Mouse (Mus musculus) neutrophil, adult 5-6 weeks (primary cell): ENCODE results near the gene Flot1. TPM values are rescaled to one million over a fixed set of nuclear protein-coding genes. Genes with fewer than 3 reads are reported as not detected.

Experiments
- ATAC-seq: fragments of 151-379, 151-347 bp; 2 replicates; pipeline ENCODE4 v1.8.0; 2017; ENCODE audit warnings: mild to moderate bottlenecking, moderate TSS enrichment; ENCODE audit not compliant: insufficient number of reproducible peaks, poor library complexity, low FRiP score, severe bottlenecking; ENCODE audit errors: extremely low read depth
- total RNA-seq: library from RNA; stranded (forward); fragments of 200-1000 nt; gene quantifications from 2 replicates; pipeline ENCODE4 v1.2.3, GENCODE M21; 2017

The Flot1 gene
- total RNA-seq, result 172 and 193 TPM in 2 replicates

DNA sequence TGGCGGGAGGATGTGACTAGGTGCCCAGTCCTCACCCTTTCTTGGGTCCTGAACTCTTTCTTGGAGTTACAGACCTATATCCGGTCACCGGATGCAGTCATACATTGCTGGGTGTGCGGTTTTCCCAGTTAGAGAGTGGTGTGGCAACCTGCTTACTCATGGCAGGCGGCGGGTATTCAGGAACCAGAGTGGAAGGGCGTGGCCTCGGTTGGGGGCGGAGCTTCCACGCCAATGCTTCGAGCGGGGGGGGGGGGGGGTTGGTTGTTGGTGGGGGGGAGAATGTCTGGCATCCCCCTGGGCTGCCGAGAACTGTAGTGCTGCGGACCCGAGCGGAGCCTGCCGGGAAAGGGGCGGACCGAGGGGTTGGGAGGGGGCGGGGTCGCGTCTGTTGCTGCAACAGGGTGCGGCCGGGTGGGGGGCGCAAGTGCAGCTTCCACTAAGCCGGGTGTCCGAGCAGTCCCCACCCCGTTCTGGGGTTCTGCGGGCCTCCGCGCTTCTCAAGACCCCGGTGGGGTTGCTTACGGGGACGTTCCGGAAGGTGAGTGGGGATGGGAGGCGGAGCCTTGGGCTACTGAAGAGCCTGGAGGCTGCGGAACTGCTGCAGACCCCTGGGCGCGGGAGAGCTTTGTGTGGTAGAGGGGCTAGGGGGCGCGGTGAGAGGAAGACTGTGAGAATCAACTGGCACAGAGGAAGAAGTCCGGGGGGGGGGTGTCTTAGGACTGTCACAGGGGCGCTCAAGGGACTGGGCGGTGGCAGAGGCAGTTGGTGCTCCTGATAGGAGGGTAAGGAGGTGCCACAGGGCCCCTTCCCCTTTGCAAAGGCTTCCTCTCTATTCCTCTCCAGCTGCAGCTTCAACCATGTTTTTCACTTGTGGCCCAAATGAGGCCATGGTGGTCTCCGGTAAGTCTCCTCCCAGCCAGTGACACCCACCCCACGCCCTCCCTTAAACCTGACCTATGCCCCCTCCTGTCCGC lies at the start of gene Flot1:
Flot1 (plus strand) TSS at position 267 of the 974 bp plus-strand sequence.
- peak; percentile 82 for ATAC-seq

DNA sequence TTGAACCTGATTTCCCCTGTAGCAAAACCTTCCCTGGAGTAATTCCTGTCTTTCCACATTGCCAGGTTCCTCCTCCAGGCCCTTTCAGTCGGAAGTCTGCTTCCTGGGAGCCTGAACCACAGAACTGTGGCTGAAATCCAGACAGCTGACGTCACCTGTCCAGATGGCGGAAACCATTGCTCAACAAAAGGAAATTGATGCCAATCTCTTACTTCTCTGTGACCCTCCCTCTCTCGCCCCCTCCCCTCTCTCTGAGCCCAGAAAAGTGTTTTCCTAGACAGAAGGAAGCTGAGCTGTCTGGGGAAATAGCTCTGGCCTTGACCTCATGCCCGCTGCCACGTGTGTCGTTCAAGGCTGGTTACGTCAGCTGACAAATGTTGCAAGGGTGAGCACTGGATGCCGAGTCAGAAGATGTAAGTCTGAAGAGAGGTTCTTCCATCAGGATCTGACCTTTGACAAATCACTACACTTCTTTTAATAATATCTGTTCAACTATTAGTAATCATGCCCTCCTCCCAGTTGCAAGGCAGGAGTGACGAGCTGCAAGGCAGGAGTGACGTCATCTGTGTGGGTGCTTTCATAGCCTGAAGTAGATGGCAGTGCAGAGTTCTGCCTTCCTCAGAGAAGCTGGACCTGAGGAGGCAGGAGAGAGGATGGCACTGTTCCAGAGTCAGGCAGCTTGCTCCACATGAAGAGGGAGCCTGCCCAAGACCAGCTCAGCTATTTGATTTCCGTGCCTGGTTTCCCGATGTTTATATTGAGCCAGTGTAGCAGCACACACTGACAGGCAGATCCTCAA lies 46.0 kb upstream of the Flot1 start:
- ATAC-seq, result peak; percentile 80

DNA sequence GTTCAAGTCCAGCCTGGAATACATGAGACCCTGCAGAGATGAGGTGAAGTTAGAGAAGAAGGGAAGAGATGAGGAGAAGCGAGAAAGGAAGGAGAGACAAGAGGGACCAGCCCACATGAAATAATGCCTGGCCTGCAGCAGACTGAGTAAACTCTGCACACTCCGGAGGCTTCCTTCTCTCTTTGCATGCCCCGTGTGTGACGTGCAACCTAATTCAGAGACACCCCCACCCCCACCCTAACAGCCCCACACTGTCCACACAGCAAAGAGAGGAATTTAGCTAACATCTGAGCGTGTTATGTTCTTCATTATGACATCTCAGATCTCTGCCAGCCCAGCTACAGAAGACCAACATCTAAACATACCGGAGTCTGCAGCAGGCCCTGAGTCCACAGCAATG lies 44.1 kb upstream of the Flot1 start:
- no peak for ATAC-seq

DNA sequence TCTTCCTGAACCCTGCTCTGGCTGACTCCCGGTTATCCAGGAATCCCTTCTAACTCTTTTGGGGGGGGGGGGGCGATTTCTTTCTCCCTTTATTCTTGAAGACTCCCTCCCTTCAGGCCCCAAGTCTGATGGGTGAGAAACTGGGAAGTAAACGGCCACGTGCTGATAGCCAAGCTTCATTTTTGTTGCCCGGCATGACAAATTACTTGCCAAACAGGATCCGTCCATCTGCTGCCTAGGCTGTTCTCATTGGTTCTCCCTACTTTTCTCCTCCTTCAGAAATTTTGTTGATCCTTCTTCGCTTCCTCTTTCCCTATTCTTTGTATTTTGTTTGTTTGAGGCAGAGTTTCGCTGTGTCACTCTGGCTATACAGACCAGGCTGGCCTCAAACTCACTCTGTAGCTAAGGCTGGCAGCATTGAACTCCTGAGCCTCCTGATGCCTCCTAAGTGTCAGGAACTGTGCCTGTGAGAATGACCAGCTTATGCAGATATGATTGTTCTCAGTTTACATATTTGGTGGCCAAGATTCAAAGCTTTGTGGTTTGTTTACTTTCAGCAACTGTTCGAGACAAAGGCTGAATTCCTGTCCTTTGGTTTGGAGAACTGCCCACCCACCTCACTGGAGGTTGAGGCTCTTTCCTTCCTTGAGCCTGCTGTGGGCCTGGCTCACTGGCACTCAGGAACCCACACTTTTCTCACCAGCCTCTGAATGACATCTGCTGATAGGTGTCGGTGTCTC lies 43.4 kb upstream of the Flot1 start:
- ATAC-seq, result no peak

DNA sequence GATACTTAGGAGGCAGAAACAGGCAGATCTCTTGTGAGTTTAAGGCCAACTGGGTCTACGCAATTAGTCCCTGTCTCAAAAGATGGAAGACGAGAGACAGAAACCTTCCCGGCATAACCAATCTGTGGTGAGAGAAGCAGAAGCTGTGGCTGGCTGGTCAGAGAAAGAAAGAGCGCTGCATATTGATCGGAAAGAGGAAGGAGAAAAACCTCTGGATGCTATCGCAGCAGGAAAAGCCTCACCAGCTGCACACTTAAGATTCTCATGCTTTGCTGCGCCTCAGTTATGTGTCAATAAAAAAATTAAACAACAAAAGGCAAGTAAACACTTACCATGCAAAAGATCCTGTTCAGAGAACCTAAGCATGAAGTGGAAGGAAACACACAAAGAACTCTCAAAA lies 42.7 kb upstream of the Flot1 start:
- no peak for ATAC-seq

DNA sequence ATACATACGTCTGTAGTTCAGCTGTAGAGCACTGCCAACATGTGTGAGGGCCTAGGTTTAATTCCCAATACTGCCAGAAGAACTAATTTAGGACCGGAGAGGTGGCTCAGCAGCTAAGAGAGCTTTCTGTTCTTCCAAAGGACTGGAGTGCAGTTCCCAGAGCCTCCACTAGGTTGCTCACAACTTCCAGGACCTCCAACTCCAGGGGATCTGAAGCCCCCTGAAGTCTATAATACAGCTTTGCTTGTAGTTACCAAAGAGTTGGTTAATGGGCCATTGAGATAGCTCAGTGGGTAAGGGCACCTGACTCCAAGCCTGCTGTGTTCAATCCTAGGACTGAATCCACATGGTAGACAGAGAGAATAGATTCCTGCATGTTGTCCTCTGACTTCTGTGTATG lies 40.6 kb upstream of the Flot1 start:
- no peak for ATAC-seq

DNA sequence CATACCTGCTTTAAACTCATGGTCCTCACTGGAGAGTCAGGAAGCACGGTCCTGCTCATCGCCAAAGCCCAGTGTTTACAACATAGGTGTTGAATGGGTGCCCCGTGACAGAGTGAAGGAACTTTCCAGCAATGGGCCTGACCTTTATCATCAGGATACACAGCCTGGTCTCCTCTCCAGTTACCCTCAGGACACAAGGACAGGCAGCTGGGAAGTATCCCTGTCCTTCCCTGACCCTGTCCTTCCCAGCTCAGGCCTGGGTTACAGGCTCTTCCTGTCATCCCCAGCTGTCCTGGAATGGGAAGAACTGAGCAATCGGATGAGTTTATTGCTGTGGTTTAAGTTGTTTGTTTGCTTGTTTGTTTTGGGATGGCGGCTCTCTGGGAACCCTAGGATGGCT lies 40.1 kb upstream of the Flot1 start:
- no peak for ATAC-seq

DNA sequence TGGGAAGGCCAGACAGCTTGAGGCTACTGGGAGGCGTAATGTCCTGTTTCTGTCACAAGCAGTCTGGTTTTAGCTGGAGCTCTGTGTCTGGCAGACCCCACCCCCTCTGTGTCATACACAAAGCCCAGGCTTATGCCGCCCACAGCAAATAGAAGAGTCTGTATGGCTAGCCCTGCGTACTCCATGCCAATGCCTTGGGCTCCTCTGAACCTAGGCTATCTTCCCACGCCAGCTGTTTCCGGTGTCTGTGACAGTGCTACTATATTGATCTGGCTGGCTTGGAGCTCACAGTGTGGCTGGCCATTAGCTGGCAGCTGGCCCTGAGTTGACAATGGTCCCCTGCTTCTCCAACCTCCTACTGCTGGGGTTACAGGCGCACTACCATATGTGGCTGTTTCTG lies 39.1 kb upstream of the Flot1 start:
- ATAC-seq, result no peak

DNA sequence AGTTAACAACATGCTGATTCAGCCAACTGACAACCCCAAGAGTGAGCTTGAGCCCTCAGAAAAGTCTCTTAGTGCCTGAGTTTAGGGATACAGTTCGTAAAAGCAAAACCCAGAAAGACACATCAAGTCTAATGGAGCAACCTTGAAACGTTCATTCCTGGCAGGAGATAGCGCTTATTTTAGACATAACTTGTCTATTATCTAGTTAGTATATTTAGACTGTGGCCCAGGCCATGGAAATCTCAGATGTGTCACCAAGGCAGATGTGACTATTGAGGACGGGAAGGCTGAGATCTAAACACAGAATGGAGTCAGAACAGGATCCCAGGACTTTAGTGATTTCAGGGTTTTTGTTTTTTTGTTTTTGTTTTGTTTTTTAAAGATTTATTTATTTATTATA lies 37.9 kb upstream of the Flot1 start:
- ATAC-seq, result no peak

DNA sequence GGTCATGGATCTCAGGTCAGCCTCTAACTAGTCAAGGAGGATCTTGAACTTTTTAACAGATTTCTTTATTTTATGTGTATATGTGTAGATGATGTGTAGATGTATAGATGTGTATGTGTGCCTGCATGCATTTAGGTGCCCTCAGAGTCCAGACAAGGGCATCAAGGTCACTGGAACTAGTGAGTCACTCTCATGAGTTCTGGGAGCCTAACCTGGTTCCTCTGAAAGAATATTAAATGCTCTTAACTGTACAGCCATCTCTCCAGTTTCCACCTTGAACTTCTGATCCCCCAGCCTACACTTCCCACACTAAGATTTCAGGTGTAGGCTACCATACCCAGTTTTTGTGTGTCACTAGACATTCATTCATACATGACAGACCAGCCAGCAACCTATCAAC lies 35.5 kb upstream of the Flot1 start:
- no peak for ATAC-seq

DNA sequence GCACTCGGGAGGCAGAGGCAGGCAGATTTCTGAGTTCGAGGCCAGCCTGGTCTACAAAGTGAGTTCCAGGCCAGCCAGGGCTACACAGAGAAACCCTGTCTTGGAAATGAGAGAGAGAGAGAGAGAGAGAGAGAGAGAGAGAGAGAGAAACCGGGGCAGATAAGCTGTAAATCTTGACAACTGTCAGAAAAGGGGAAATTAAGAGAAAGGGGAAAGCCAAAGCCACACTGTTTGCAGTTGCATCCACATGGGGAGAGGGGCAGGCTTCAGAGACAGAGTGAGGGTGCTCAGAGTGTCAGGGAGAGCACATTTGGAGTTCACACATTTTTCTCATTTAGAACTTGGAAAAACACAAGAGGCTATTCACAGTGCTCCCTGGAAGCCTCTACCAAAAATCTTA lies 35.0 kb upstream of the Flot1 start:
- ATAC-seq, result no peak

DNA sequence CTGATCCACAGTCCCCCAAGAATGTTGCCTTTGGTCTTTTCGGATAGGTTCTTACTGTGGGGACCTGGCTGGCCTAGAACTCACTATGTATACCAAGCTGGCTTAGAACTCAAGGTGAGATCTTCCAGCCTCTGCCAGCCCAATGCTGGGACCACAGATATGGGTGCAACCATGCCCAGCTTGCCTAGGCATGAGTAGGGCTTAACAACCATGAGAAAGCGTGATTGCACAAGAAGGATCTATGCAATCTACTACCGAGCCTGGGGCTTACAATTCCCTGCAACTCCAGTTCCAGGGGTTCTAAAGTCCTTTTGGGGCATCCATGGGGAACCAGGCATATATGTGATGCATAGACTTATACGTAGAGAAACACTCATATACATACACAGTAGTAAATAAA lies 32.1 kb upstream of the Flot1 start:
- ATAC-seq, result no peak

DNA sequence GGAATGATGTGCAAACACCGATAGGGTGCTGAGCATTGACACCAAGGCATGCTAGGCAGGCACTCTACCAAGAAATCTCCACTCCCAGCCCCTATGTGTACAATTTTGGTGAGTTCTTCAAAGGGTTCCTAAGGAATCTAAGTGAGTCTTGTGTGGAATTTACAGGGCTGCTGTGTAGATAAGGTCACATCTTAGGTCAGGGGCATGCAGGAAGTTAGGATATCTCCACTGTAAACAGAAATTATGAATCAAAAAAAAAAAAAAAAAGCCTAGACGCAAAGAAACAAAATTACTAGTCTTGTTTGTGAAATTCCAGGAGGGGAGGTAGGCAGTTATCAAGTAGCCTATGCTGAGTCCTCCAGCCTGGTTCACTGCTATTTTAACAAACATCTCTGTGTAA lies 30.2 kb upstream of the Flot1 start:
- ATAC-seq, result no peak

DNA sequence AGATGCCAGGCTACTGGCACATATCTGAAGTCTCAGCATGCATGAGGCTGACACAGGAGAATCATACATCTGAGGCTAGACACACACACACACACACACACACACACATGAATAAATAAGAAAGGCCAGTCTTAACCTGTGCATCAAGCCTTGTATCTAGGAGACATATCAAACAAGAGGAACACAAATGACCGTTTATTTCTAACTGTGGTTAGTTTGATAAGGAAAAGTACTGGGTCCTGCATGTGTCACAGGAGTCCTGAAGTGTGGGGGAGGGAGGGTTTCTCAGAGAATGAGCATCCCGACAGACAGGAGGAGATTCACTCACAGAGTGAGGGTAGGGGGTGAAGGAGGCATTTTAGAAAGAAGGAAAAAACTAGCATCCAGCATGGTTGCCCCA lies 27.9 kb upstream of the Flot1 start:
- ATAC-seq, result no peak

DNA sequence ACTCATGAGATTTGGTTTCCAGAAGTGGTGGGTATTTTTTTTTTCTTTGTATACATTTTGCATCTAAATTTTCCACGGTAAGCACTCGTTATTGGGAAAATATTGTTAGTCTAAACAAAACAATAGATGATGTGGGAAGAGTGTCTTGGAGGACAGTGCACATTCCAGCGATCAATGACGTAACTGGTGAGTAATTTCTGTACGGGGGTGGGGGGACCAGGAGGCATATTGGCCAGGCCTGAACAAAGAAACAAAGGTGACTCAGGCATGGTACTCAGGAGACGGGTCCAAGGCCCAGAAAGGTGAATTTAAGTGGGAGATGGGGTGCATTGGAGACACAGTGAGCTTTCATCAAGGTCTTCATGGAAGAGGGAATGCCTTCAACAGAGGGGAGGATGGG lies 27.4 kb upstream of the Flot1 start:
- ATAC-seq, result no peak

DNA sequence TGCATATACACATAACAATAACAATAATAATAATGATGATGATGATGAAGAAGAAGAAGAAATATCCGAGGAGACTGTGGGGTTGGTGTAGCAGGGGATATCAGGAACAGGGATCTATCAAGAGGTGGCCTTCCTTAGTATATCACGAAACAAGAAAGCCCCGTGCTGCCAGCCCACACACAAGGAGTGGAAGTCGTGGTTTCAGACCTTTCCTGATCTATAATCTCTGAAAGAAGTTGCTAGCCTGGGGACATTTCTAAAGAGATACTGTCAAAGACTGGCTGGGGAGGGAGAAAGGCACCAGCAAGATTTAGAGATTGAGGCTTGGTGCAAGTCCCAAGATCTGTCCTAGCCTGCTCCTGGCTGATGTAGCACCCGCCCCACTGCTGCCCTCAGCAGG lies 26.2 kb upstream of the Flot1 start:
- no peak for ATAC-seq

DNA sequence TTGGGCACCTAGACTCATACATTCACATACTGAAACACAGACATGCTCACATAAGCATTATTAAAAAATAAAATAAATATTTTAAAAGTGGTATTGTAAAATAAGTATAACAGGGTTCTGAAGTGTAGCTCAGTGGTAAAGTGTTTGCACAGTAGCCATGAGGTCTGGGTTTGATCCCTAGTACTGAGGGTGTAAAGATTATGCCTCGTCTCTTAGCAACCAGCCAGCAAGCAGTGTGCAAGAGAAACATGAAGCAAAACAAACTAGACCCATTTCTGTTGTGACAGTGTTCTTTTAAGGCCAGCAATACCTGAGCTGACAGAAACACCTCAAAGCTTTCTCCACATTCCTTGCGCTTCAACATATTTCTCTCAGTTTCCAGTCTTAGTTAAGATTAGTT lies 22.1 kb upstream of the Flot1 start:
- ATAC-seq, result no peak

DNA sequence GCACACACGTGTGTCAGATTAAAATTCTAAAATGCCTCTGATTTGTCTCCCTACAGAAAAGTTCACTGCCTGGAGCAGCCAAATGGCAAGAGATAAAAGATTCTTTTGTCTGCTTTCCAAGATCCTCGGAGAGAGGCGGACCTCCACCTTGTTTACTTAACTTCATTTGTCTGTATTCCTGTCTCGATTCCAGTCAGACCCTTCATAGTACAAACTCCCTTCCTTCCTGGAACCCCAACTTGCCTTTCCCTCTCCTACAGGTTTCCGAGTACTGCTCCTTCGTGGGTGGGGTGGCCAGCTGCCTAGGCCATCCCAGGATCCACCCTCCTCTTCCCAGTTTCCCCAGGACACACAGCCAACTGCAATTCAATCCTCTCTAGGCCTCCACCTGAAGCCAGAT lies 20.0 kb upstream of the Flot1 start:
- ATAC-seq, result no peak

DNA sequence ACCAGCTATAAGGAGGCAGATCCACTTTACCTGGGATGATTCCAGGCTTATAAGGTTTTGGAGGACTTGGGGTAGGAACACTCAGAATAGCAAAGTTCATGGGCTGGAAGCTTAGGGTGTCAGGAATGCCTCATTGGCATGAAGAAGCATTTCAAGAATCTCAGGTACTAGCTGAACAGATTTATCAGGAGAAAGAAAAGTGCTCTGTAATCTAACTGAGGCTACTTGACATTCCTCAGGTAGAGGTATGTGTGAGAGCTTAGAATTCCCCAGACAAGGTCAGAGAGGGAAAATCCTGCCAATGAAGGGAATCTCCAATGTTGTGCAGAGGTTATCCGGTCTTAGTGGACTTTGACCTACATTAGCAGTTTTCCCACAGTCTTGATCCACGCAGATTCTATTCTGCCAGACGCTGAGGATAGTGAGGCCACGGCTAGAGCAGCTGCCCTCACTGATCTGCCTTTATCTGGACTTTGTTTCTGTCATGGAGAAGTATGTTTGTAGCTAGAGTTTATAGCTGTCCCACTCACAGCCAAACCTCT lies 19.1 kb upstream of the Flot1 start:
- ATAC-seq, result no peak
